Mouse (Mus musculus): ENCODE results near the gene Klhl25. TPM values are rescaled to one million over a fixed set of nuclear protein-coding genes. Genes with fewer than 3 reads are reported as not detected.
"Not testable (repeated sequence)": the region's sequence is repeated elsewhere in the genome, so short reads cannot be mapped to it uniquely, and the experiment has no call there.

The Klhl25 gene
- total and polyA plus RNA-seq, 2 experiments from 2014 or later: 16.6 to 37.0 TPM

DNA sequence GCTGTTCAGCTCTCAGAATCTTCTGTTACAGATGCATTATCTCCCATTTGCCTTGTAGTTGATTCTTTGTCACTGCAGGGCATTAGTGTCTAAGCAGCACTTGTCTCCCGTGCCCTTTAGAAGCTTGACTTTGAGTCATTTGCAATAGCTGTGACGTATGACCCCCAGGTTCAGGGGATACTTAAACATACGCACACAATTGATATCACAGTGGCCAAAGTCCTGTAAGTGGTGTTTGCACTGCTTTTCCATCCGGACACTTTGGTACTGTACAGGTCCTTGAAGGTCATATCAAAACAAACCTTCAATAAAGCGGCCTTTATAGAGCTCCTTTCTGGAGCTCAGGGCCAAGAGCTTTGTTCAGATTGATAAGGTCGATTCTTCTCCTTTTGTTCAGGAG, 51.0 kb downstream of the Klhl25 start:
- no peak for DNase-seq
- no peak overlapping the region for H3K4me3 ChIP-seq (ENCODE audit: low read depth, low read length)
- H3K9ac ChIP-seq: no peak overlapping the region
- H3K4me2 ChIP-seq (ENCODE audit: low read depth): no peak overlapping the region
- no peak for ATAC-seq
- H3K27me3 ChIP-seq (ENCODE audit: insufficient read depth, low read length): no peaks in the 10 kb centered on the region
- H3K36me3 ChIP-seq (ENCODE audit: insufficient read depth): no peaks in the 10 kb centered on the region
- H3K9me3 ChIP-seq (ENCODE audit: low read length): no peaks in the 10 kb centered on the region
- H3K4me1 ChIP-seq (ENCODE audit: insufficient read depth): no peaks in the 10 kb centered on the region
- H3K27ac ChIP-seq (ENCODE audit: low read depth, low read length): no peak overlapping the region
- WGBS: 73% methylated on average over 6 of the region's 6 CpGs
- no peak for TF ChIP-seq CTCF (IDR thresholded peaks at IDR 0.05; ENCODE audit: low read depth)

DNA sequence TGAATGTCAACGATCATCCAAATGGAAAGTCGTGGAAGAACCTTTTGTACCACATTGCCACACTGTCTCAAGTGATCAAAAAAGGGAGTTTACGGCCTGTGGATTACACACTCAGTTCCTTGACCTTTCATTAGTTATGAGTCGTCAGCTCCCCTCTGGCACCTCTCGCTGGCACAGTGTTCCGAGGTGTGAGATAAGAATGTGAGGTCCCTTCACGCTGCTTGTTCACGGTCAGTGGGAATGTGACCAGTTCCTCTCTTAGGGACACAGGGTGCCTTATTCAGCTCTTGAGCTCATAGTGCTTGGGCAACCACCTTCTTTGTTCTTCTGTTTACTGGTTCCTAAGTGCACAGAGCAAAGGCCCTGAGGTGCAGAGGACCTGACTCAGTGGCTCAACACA, 51.4 kb downstream of the Klhl25 start:
- no peak overlapping the region for H3K4me2 ChIP-seq (ENCODE audit: low read depth)
- no peak overlapping the region for H3K27ac ChIP-seq (ENCODE audit: low read depth, low read length)
- no peaks in the 10 kb centered on the region for H3K4me1 ChIP-seq (ENCODE audit: insufficient read depth)
- TF ChIP-seq CTCF (IDR thresholded peaks at IDR 0.05; ENCODE audit: low read depth): no peak
- H3K27me3 ChIP-seq (ENCODE audit: insufficient read depth, low read length): no peaks in the 10 kb centered on the region
- no peaks in the 10 kb centered on the region for H3K9me3 ChIP-seq (ENCODE audit: low read length)
- 58% methylated on average over 8 of the region's 8 CpGs for WGBS
- DNase-seq (no peak), ATAC-seq (no peak)
- no peak overlapping the region for H3K4me3 ChIP-seq (ENCODE audit: low read depth, low read length)
- no peak overlapping the region for H3K9ac ChIP-seq
- no peaks in the 10 kb centered on the region for H3K36me3 ChIP-seq (ENCODE audit: insufficient read depth)

- 82% methylated on average over 4 of the region's 4 CpGs for WGBS
- Histone ChIP-seq H3K36me3 (ENCODE audit: insufficient read depth) (no peaks in the 10 kb centered on the region), H3K4me2 (ENCODE audit: low read depth) (no peak overlapping the region), H3K27ac (ENCODE audit: low read depth, low read length) (no peak overlapping the region), H3K9me3 (ENCODE audit: low read length) (no peaks in the 10 kb centered on the region), H3K4me3 (ENCODE audit: low read depth, low read length) (no peak overlapping the region), H3K4me1 (ENCODE audit: insufficient read depth) (no peaks in the 10 kb centered on the region), H3K9ac (no peak overlapping the region), H3K27me3 (ENCODE audit: insufficient read depth, low read length) (no peaks in the 10 kb centered on the region)
- TF ChIP-seq CTCF (IDR thresholded peaks at IDR 0.05; ENCODE audit: low read depth): no peak
- ATAC-seq: no peak
- no peak for DNase-seq
Observed at GRCm38 (mm10) chr7:75899954-75900353, 51.8 kb downstream of the Klhl25 start.

- H3K27me3 ChIP-seq (ENCODE audit: insufficient read depth, low read length): no peaks in the 10 kb centered on the region
- no peak overlapping the region for H3K9ac ChIP-seq
- no peak overlapping the region for H3K27ac ChIP-seq (ENCODE audit: low read depth, low read length)
- no peak for ATAC-seq
- no peaks in the 10 kb centered on the region for H3K9me3 ChIP-seq (ENCODE audit: low read length)
- no peaks in the 10 kb centered on the region for H3K36me3 ChIP-seq (ENCODE audit: insufficient read depth)
- TF ChIP-seq CTCF (IDR thresholded peaks at IDR 0.05; ENCODE audit: low read depth): no peak
- no peak overlapping the region for H3K4me3 ChIP-seq (ENCODE audit: low read depth, low read length)
- DNase-seq: no peak
- 39% methylated on average over 2 of the region's 2 CpGs for WGBS
- no peaks in the 10 kb centered on the region for H3K4me1 ChIP-seq (ENCODE audit: insufficient read depth)
- H3K4me2 ChIP-seq (ENCODE audit: low read depth): no peak overlapping the region
Observed at GRCm38 (mm10) chr7:75905145-75905544, 57.0 kb downstream of the Klhl25 start.

- Histone ChIP-seq H3K9me3 (ENCODE audit: low read length) (no peaks in the 10 kb centered on the region), H3K27ac (ENCODE audit: low read depth, low read length) (peak overlapping the region; percentile 22), H3K4me2 (ENCODE audit: low read depth) (peak overlapping the region; percentile 56), H3K4me3 (ENCODE audit: low read depth, low read length) (peak overlapping the region; percentile 13), H3K27me3 (ENCODE audit: insufficient read depth, low read length) (no peaks in the 10 kb centered on the region), H3K9ac (peak overlapping the region; percentile 23), H3K4me1 (ENCODE audit: insufficient read depth) (no peaks in the 10 kb centered on the region), H3K36me3 (ENCODE audit: insufficient read depth) (no peaks in the 10 kb centered on the region)
- ATAC-seq: peak; percentile 81
- peak; percentile 95 for TF ChIP-seq CTCF (IDR thresholded peaks at IDR 0.05; ENCODE audit: low read depth)
- DNase-seq: peak; percentile 90
- 1% methylated on average over 11 of the region's 11 CpGs for WGBS
Observed at GRCm38 (mm10) chr7:75910035-75910651, 62.0 kb downstream of the Klhl25 start.

GRCm38 (mm10) chr7:75910652-75911035, 62.5 kb downstream of the Klhl25 start:
- H3K4me3 ChIP-seq (ENCODE audit: low read depth, low read length): peak overlapping the region; percentile 13
- H3K27me3 ChIP-seq (ENCODE audit: insufficient read depth, low read length): no peaks in the 10 kb centered on the region
- no peaks in the 10 kb centered on the region for H3K36me3 ChIP-seq (ENCODE audit: insufficient read depth)
- no peaks in the 10 kb centered on the region for H3K9me3 ChIP-seq (ENCODE audit: low read length)
- peak overlapping the region; percentile 56 for H3K4me2 ChIP-seq (ENCODE audit: low read depth)
- H3K9ac ChIP-seq: peak overlapping the region; percentile 23
- peak overlapping the region; percentile 22 for H3K27ac ChIP-seq (ENCODE audit: low read depth, low read length)
- WGBS: 78% methylated on average over 8 of the region's 8 CpGs
- no peaks in the 10 kb centered on the region for H3K4me1 ChIP-seq (ENCODE audit: insufficient read depth)
- ATAC-seq (no peak), DNase-seq (no peak)
- no peak for TF ChIP-seq CTCF (IDR thresholded peaks at IDR 0.05; ENCODE audit: low read depth)

- no peaks in the 10 kb centered on the region for H3K36me3 ChIP-seq (ENCODE audit: insufficient read depth)
- no peaks in the 10 kb centered on the region for H3K4me1 ChIP-seq (ENCODE audit: insufficient read depth)
- no peak overlapping the region for H3K4me3 ChIP-seq (ENCODE audit: low read depth, low read length)
- H3K27me3 ChIP-seq (ENCODE audit: insufficient read depth, low read length): no peaks in the 10 kb centered on the region
- peak; percentile 88 for TF ChIP-seq CTCF (IDR thresholded peaks at IDR 0.05; ENCODE audit: low read depth)
- ATAC-seq (peak; percentile 81), DNase-seq (peak; percentile 83)
- whole genome bisulfite sequencing: 2% methylated on average over 7 of the region's 7 CpGs
- H3K27ac ChIP-seq (ENCODE audit: low read depth, low read length): no peak overlapping the region
- no peak overlapping the region for H3K9ac ChIP-seq
- no peaks in the 10 kb centered on the region for H3K9me3 ChIP-seq (ENCODE audit: low read length)
- H3K4me2 ChIP-seq (ENCODE audit: low read depth): peak overlapping the region; percentile 4; the same call in 1 of the 2 replicates
Observed at GRCm38 (mm10) chr7:75913952-75914351, 65.8 kb downstream of the Klhl25 start.

DNA sequence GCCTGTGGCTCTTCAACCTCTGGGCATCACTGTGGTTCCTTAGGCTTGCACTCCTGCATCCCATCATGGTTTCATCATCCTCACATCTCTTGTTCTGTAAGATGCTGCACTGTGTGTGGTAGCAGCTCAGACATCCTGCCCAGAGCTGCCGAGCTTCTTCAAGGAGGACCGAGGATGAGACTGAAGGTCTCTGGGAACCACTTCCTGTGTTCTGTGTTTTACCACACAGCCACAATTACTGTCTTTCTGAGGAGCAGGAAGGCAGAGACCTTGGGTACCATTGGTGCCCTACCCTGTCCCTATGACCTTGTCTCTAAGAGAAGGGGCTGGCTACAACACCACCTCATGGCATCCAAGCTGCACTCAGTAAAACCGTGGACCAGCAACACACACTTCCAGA, 67.4 kb downstream of the Klhl25 start:
- not testable (repeated sequence) for H3K9ac ChIP-seq; H3K4me1 ChIP-seq (ENCODE audit: insufficient read depth); H3K27ac ChIP-seq (ENCODE audit: low read depth, low read length); ATAC-seq; H3K27me3 ChIP-seq (ENCODE audit: insufficient read depth, low read length); H3K4me3 ChIP-seq (ENCODE audit: low read depth, low read length); H3K36me3 ChIP-seq (ENCODE audit: insufficient read depth); DNase-seq; H3K9me3 ChIP-seq (ENCODE audit: low read length); H3K4me2 ChIP-seq (ENCODE audit: low read depth)
- WGBS: 86% methylated on average over 3 of the region's 3 CpGs
